Comparison of ENCODE assay signal across 23 mouse cellular contexts in genomic region chr8:82306424-82306823, GRCm38 (mm10).
DNase-seq lines count a peak whose midpoint lies in the region; ATAC-seq and TF ChIP-seq lines count a peak whose summit lies in the region.
"Had no signal": no experiment of that assay in that cellular context is flagged by ENCODE, and none has a peak within 500 bp of the region (broad histone marks: within the 10 kb centered on the region; RNA-seq: fewer than 3 reads in every experiment).

No protein-coding gene starts in this region.

- no peaks in the 10 kb centered on the region for H3K27me3 ChIP-seq in hindbrain, postnatal 0 days (ENCODE audit: insufficient read depth, low read length)
- H3K27me3 ChIP-seq in hindbrain, embryonic 14.5 days (ENCODE audit: control insufficient read depth, insufficient read depth, low read length) = no peaks in the 10 kb centered on the region
- H3K27me3 ChIP-seq in neural tube, embryonic 14.5 days (ENCODE audit: control insufficient read depth, insufficient read depth, low read length) = no peaks in the 10 kb centered on the region
- no peaks in the 10 kb centered on the region for H3K27me3 ChIP-seq in neural tube, embryonic 15.5 days (replicated peaks)
- H3K27me3 ChIP-seq: CH12.LX; embryonic facial prominence, embryonic 12.5 days; forebrain, embryonic 12.5 days; hindbrain, embryonic 13.5 days had no signal

- H3K9ac ChIP-seq in hindbrain, postnatal 0 days (replicated peaks; ENCODE audit: low read length) = no peak overlapping the region
- H3K9ac ChIP-seq in hindbrain, embryonic 14.5 days = no peak overlapping the region
- H3K9ac ChIP-seq in neural tube, embryonic 14.5 days (replicated peaks; ENCODE audit: low read depth, low read length) = no peak overlapping the region
- H3K9ac ChIP-seq in neural tube, embryonic 15.5 days (replicated peaks) = no peak overlapping the region
- H3K9ac ChIP-seq: embryonic facial prominence, embryonic 12.5 days; forebrain, embryonic 12.5 days; hindbrain, embryonic 13.5 days had no signal

- peak; percentile 29; the same call in 1 of the 2 replicates for ATAC-seq in hindbrain, postnatal 0 days
- no peak for ATAC-seq in hindbrain, embryonic 14.5 days (ENCODE audit: low FRiP score)
- ATAC-seq in neural tube, embryonic 14.5 days (ENCODE audit: low read depth) = peak; percentile 44; the same call in 1 of the 2 replicates
- ATAC-seq in neural tube, embryonic 15.5 days (ENCODE audit: low FRiP score) = no peak
- ATAC-seq: forebrain, embryonic 16.5 days; inflammation-experienced regulatory T-cells, adult 6 months; intestine, postnatal 0 days had no signal

- 23% methylated on average over 1 of the region's 1 CpGs for WGBS in hindbrain, postnatal 0 days
- 26% methylated on average over 1 of the region's 1 CpGs for WGBS in hindbrain, embryonic 14.5 days
- WGBS in neural tube, embryonic 14.5 days = 34% methylated on average over 1 of the region's 1 CpGs
- WGBS in neural tube, embryonic 15.5 days = 34% methylated on average over 1 of the region's 1 CpGs

- H3K4me2 ChIP-seq in hindbrain, postnatal 0 days (ENCODE audit: low read depth, low read length) = no peak overlapping the region
- no peak overlapping the region for H3K4me2 ChIP-seq in hindbrain, embryonic 14.5 days (replicated peaks)
- no peak overlapping the region for H3K4me2 ChIP-seq in neural tube, embryonic 14.5 days (ENCODE audit: low read depth, low read length)
- H3K4me2 ChIP-seq in neural tube, embryonic 15.5 days = no peak overlapping the region
- H3K4me2 ChIP-seq: embryonic facial prominence, embryonic 12.5 days; forebrain, embryonic 12.5 days; hindbrain, embryonic 13.5 days had no signal

- no peak overlapping the region for H3K27ac ChIP-seq in hindbrain, postnatal 0 days
- no peak overlapping the region for H3K27ac ChIP-seq in hindbrain, embryonic 14.5 days
- no peak overlapping the region for H3K27ac ChIP-seq in neural tube, embryonic 14.5 days (ENCODE audit: low read depth, low read length)
- no peak overlapping the region for H3K27ac ChIP-seq in neural tube, embryonic 15.5 days (replicated peaks)
- H3K27ac ChIP-seq: embryonic facial prominence, embryonic 12.5 days; forebrain, embryonic 12.5 days; heart, embryonic 10.5 days; hindbrain, embryonic 13.5 days had no signal

- no peak for TF ChIP-seq CTCF in hindbrain, postnatal 0 days (IDR thresholded peaks at IDR 0.05; ENCODE audit: low read depth)

- H3K9me3 ChIP-seq in hindbrain, postnatal 0 days (ENCODE audit: low read length) = no peaks in the 10 kb centered on the region
- no peaks in the 10 kb centered on the region for H3K9me3 ChIP-seq in hindbrain, embryonic 14.5 days (ENCODE audit: control insufficient read depth, low read length)
- H3K9me3 ChIP-seq in neural tube, embryonic 14.5 days (ENCODE audit: control insufficient read depth, low read length) = no peaks in the 10 kb centered on the region
- H3K9me3 ChIP-seq in neural tube, embryonic 15.5 days (replicated peaks) = no peaks in the 10 kb centered on the region
- H3K9me3 ChIP-seq: embryonic facial prominence, embryonic 12.5 days; forebrain, embryonic 12.5 days; heart, embryonic 10.5 days; hindbrain, embryonic 13.5 days had no signal

- H3K4me1 ChIP-seq in hindbrain, postnatal 0 days (ENCODE audit: insufficient read depth, low read length) = no peaks in the 10 kb centered on the region
- H3K4me1 ChIP-seq in hindbrain, embryonic 14.5 days (replicated peaks; ENCODE audit: control insufficient read depth, insufficient read depth, low read length) = no peaks in the 10 kb centered on the region
- no peaks in the 10 kb centered on the region for H3K4me1 ChIP-seq in neural tube, embryonic 14.5 days (ENCODE audit: control insufficient read depth, insufficient read depth, low read length)
- no peaks in the 10 kb centered on the region for H3K4me1 ChIP-seq in neural tube, embryonic 15.5 days
- H3K4me1 ChIP-seq: embryonic facial prominence, embryonic 12.5 days; heart, embryonic 10.5 days; hindbrain, embryonic 13.5 days had no signal

- no peaks in the 10 kb centered on the region for H3K36me3 ChIP-seq in hindbrain, postnatal 0 days (ENCODE audit: insufficient read depth, low read length)
- no peaks in the 10 kb centered on the region for H3K36me3 ChIP-seq in hindbrain, embryonic 14.5 days (replicated peaks; ENCODE audit: control insufficient read depth, insufficient read depth)
- H3K36me3 ChIP-seq in neural tube, embryonic 14.5 days (ENCODE audit: control insufficient read depth, insufficient read depth, low read length) = no peaks in the 10 kb centered on the region
- no peaks in the 10 kb centered on the region for H3K36me3 ChIP-seq in neural tube, embryonic 15.5 days
- H3K36me3 ChIP-seq: embryonic facial prominence, embryonic 12.5 days; forebrain, embryonic 12.5 days; heart, embryonic 10.5 days; hindbrain, embryonic 13.5 days had no signal

- H3K4me3 ChIP-seq in hindbrain, postnatal 0 days (ENCODE audit: low read length) = no peak overlapping the region
- H3K4me3 ChIP-seq in hindbrain, embryonic 14.5 days (replicated peaks; ENCODE audit: low read length) = no peak overlapping the region
- no peak overlapping the region for H3K4me3 ChIP-seq in neural tube, embryonic 14.5 days (ENCODE audit: low read depth, low read length)
- no peak overlapping the region for H3K4me3 ChIP-seq in neural tube, embryonic 15.5 days (replicated peaks)
- H3K4me3 ChIP-seq: embryonic facial prominence, embryonic 12.5 days; forebrain, embryonic 12.5 days; heart, embryonic 10.5 days; hindbrain, embryonic 13.5 days had no signal

- peak; percentile 30 for DNase-seq in cerebellum, adult 9-10 months
- no peak for DNase-seq in cerebellum, adult 11-12 months
- DNase-seq in hindbrain, postnatal 0 days (ENCODE audit: low spot score) = peak; percentile 52
- no peak for DNase-seq in hindbrain, embryonic 14.5 days (ENCODE audit: low spot score)
- peak; percentile 15 for DNase-seq in retina, postnatal 1 day
- DNase-seq in spleen, adult 18-20 months = no peak
- DNase-seq: adrenal gland, adult 2 months; adrenal gland, postnatal 25 days; embryo, embryonic 11 days; gastrocnemius, postnatal 10 days; heart, adult 18-20 months; heart, postnatal 10 days; heart, postnatal 4 days had no signal

Comparison
In these comparisons a context has a peak if more than half of its experiments do, and no peak if none do; other contexts are left out.
1. DNase-seq: peak in cerebellum, adult 9-10 months (single experiment), hindbrain, postnatal 0 days (single experiment) and retina, postnatal 1 day (single experiment); none in cerebellum, adult 11-12 months (single experiment), hindbrain, embryonic 14.5 days (single experiment) and spleen, adult 18-20 months (0 of 2).
2. ATAC-seq: peak in hindbrain, postnatal 0 days (single experiment) and neural tube, embryonic 14.5 days (single experiment); none in hindbrain, embryonic 14.5 days (single experiment) and neural tube, embryonic 15.5 days (single experiment).